Mouse (Mus musculus) megakaryocyte, embryonic 14.5 days (primary cell): ENCODE results near the gene Cacna1d. TPM values are rescaled to one million over a fixed set of nuclear protein-coding genes. Genes with fewer than 3 reads are reported as not detected.

Source experiments
- H3K27me3 ChIP-seq: replicated peaks from 2 replicates; pipeline ENCODE3; 2012; ENCODE audit warnings: inconsistent platforms
- H3K36me3 ChIP-seq: replicated peaks from 2 replicates; pipeline ENCODE3; 2012; ENCODE audit warnings: low read length, inconsistent platforms, mixed read lengths
- H3K4me1 ChIP-seq: 2 replicates; pipeline ENCODE4 v1.6.1; 2012; ENCODE audit warnings: inconsistent platforms
- H3K4me3 ChIP-seq: replicated peaks from 2 replicates; pipeline ENCODE3; 2012; ENCODE audit warnings: moderate library complexity, mild to moderate bottlenecking, inconsistent platforms
- H3K9me3 ChIP-seq: 2 replicates; pipeline ENCODE4 v1.6.1; 2012; ENCODE audit warnings: inconsistent platforms
- FLI1 ChIP-seq: IDR thresholded peaks from 2 replicates; pipeline ENCODE4 v1.6.1; 2012; ENCODE audit warnings: low read length, inconsistent platforms, mixed read lengths
- GATA1 ChIP-seq: IDR thresholded peaks from 3 replicates; pipeline ENCODE4 v1.6.1; 2012; ENCODE audit warnings: mixed read lengths, low read length, inconsistent platforms, borderline replicate concordance
- polyA plus RNA-seq: library from polyadenylated mRNA; stranded (reverse); fragments of >175 nt; gene quantifications from 2 replicates; pipeline ENCODE4 v1.2.3, GENCODE M21; 2012; ENCODE audit warnings: low replicate concordance; ENCODE audit not compliant: insufficient read depth

Gene Cacna1d
- polyA plus RNA-seq, 1 experiment, result 0.02 TPM

- Histone ChIP-seq H3K4me1 (no peaks in the 10 kb centered on the region), H3K36me3 (no peaks in the 10 kb centered on the region), H3K27me3 (peaks cover 21% of the 10 kb centered on the region), H3K9me3 (no peaks in the 10 kb centered on the region), H3K4me3 (no peak overlapping the region)
- TF ChIP-seq GATA1, result no peak
- TF ChIP-seq FLI1, result no peak
Observed at GRCm38 (mm10) chr14:30360004-30360403, 131.3 kb downstream of the Cacna1d start.

DNA sequence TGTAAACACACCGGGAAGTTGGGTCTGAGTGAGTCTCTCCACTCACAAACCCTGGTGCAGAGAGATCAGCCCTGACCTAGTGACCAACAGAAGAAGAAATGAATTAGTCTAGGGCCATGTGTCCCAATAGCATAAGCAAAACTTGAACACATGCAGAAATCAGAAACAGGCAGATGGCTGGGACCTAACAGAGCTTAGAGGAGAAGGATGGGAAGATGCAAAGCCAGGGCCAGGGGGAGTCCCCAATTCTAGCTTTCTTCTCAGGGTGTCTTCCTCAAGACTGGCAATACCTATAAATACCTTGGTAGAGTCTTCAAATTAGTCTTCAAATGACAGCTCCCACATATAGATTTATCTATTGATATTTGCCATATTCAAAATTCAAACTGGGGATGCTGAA, 133.2 kb downstream of the Cacna1d start:
- Histone ChIP-seq H3K4me3 (no peak overlapping the region), H3K4me1 (peaks cover 7% of the 10 kb centered on the region), H3K27me3 (peaks cover 37% of the 10 kb centered on the region), H3K9me3 (no peaks in the 10 kb centered on the region), H3K36me3 (no peaks in the 10 kb centered on the region)
- no peak for TF ChIP-seq FLI1
- TF ChIP-seq GATA1, result no peak

- H3K27me3 ChIP-seq, result peaks cover 52% of the 10 kb centered on the region
Observed at GRCm38 (mm10) chr14:30356456-30356855, 134.8 kb downstream of the Cacna1d start.

GRCm38 (mm10) chr14:30354761-30355160, 136.5 kb downstream of the Cacna1d start:
- H3K4me1 ChIP-seq, result peaks cover 16% of the 10 kb centered on the region
- H3K36me3 ChIP-seq, result no peaks in the 10 kb centered on the region
- TF ChIP-seq GATA1 (no peak), FLI1 (no peak)
- no peaks in the 10 kb centered on the region for H3K9me3 ChIP-seq
- H3K27me3 ChIP-seq, result peaks cover 63% of the 10 kb centered on the region
- H3K4me3 ChIP-seq, result no peak overlapping the region

More at GRCm38 (mm10) chr14:30356456-30356855, 134.8 kb downstream of the Cacna1d start:
- no peak for TF ChIP-seq GATA1
- TF ChIP-seq FLI1, result no peak
- no peak overlapping the region for H3K4me3 ChIP-seq
- no peaks in the 10 kb centered on the region for H3K9me3 ChIP-seq
- peaks cover 16% of the 10 kb centered on the region for H3K4me1 ChIP-seq
- no peaks in the 10 kb centered on the region for H3K36me3 ChIP-seq

- no peaks in the 10 kb centered on the region for H3K36me3 ChIP-seq
- TF ChIP-seq GATA1 (no peak), FLI1 (no peak)
- peak overlapping the region; percentile 88 for H3K4me3 ChIP-seq
- no peaks in the 10 kb centered on the region for H3K9me3 ChIP-seq
- H3K4me1 ChIP-seq, result peaks cover 16% of the 10 kb centered on the region
- peaks cover 68% of the 10 kb centered on the region for H3K27me3 ChIP-seq
Observed at GRCm38 (mm10) chr14:30354127-30354463, 137.2 kb downstream of the Cacna1d start.

- no peak for TF ChIP-seq FLI1
- Histone ChIP-seq H3K36me3 (no peaks in the 10 kb centered on the region), H3K4me3 (peak overlapping the region; percentile 88), H3K27me3 (peaks cover 72% of the 10 kb centered on the region), H3K4me1 (peaks cover 16% of the 10 kb centered on the region), H3K9me3 (no peaks in the 10 kb centered on the region)
Observed at GRCm38 (mm10) chr14:30353291-30354126, 137.7 kb downstream of the Cacna1d start.

DNA sequence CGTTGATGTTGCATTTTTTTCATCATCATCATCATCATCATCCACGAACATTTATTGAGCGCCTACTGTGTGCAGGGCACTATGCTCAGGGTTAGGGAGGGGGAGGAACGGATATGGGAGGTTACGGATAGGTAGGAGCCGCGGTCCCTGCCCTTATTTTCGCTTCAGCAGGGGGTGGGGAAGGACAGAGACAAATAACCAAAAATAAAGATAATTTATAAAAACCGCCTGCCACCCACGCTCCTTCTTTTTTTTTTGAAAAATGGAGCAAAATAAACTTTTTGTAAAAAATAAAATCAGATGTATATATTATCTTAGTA, 138.3 kb downstream of the Cacna1d start:
- Histone ChIP-seq H3K4me3 (peak overlapping the region; percentile 83), H3K27me3 (peaks cover 76% of the 10 kb centered on the region)
- TF ChIP-seq FLI1, result no peak
- no peak for TF ChIP-seq GATA1

DNA sequence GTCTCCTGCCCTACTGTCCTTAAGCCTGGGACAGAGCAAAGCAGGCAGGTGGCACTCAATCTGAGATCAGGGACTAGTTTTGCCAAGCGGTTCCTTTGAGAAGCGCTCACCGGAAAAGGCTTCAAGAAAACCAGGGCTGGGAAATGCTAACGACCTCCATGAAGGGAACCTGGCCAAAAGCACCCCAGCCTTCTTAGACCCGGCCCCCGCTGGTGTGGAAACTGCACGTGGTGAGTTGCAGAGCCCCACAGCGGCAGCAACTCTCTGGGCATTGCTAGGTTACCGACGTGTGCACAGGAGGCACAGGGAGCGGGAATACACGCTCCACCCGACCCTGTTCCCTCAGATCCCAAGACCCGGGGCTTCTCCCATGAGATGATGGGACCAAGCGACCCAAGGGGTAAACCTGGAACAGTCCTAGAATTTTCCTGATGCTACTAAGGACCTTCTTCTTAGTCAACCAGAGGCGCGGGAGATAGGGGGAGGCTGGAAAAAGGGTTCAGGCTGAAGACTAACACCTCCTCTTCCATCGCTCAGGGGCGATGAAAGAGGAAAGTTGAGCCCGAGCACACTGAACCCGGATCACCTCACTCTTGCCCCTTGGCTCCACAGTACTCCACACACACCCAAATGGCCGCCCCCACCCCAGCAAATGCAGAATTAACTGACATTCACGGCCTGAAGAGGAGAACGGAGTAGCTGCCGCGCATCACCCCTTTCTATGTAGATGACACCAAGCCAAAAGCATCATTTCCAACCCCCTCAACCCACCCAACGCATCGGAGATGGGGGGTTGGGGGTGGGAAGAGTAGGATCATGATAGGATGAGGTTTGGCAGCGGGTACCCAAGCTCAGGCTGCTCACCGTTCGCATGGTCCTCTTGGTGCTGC, 138.9 kb downstream of the Cacna1d start:
- no peak for TF ChIP-seq GATA1
- no peak for TF ChIP-seq FLI1
- Histone ChIP-seq H3K9me3 (no peaks in the 10 kb centered on the region), H3K36me3 (no peaks in the 10 kb centered on the region), H3K4me3 (peak overlapping the region; percentile 83), H3K27me3 (peaks cover 78% of the 10 kb centered on the region), H3K4me1 (peaks cover 16% of the 10 kb centered on the region)

More for the DNA sequence above, 138.3 kb downstream of the Cacna1d start:
- Histone ChIP-seq H3K4me1 (peaks cover 16% of the 10 kb centered on the region), H3K36me3 (no peaks in the 10 kb centered on the region), H3K9me3 (no peaks in the 10 kb centered on the region)

- TF ChIP-seq FLI1 (no peak), GATA1 (no peak)
- Histone ChIP-seq H3K4me3 (no peak overlapping the region), H3K36me3 (no peaks in the 10 kb centered on the region), H3K4me1 (peaks cover 16% of the 10 kb centered on the region), H3K9me3 (no peaks in the 10 kb centered on the region), H3K27me3 (peaks cover 71% of the 10 kb centered on the region)
Observed at GRCm38 (mm10) chr14:30350285-30350684, 141.0 kb downstream of the Cacna1d start.

DNA sequence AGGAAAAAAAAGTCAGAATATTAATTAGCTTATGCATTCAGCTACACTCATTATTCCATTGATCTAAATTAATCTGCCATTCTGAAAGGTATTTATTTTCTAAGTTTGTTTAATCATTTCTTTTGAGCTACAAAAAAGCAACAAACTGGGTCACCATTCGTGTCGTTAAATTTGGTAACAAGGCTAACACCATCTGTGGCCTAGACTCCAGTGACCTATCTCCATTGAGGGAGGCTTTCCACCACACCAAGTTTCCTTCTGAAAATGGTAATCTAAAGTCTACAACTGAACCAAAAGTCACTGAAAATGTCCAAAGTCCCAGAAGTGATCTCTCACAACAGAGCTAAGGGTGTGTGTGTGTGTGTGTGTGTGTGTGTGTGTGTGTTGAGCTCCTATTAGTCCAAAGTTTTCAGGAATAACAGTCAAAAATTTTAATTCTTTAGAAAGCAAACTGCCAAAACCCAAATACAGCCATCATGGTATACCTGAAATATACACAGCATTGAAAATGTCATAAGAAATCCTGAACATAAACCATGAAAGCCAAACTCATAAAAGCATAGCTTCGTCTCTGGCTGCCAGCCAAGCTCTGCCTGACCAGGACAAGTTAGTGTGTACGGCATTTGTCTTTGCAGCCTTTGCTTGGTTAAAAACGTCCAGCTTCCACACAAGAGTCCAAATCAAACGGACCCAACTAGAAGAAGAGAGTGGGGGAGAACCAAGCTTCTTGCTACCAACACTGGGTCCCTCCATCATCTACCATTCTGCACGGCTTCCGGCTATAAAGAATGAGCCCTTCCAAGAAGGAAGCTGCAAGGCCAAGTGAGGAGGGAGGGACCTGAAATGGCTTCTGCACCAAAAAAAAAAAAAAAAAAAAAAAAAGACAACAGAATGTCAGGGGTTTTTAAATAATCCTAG, 146.0 kb downstream of the Cacna1d start:
- Histone ChIP-seq H3K36me3 (no peaks in the 10 kb centered on the region), H3K9me3 (no peaks in the 10 kb centered on the region), H3K4me1 (no peaks in the 10 kb centered on the region), H3K4me3 (no peak overlapping the region), H3K27me3 (peaks cover 41% of the 10 kb centered on the region)
- no peak for TF ChIP-seq GATA1
- no peak for TF ChIP-seq FLI1
